Mouse (Mus musculus) thymus, adult 2 months (tissue): ENCODE results near the gene Selp. TPM values are rescaled to one million over a fixed set of nuclear protein-coding genes. Genes with fewer than 3 reads are reported as not detected.

Experiments used
- DNase-seq: peaks from one replicate; pipeline ENCODE4 v3.0.0; 2021
- H3K27ac ChIP-seq: fragments of 200-500 bp; 2 replicates; pipeline ENCODE4 v1.5.1; 2012; ENCODE audit warnings: low read length, control low read depth; ENCODE audit not compliant: control insufficient read depth, insufficient read depth
- H3K27me3 ChIP-seq: fragments of 200-500 bp; 2 replicates; pipeline ENCODE4 v1.6.1; 2012; ENCODE audit warnings: mild to moderate bottlenecking, low read length, moderate library complexity, mixed read lengths; ENCODE audit not compliant: control insufficient read depth, insufficient read depth
- H3K36me3 ChIP-seq: fragments of 200-500 bp; 2 replicates; pipeline ENCODE4 v1.6.1; 2012; ENCODE audit warnings: mild to moderate bottlenecking, low read length, moderate library complexity; ENCODE audit not compliant: control insufficient read depth, insufficient read depth
- H3K4me1 ChIP-seq: fragments of 200-500 bp; replicated peaks from 2 replicates; pipeline ENCODE4 v1.6.1; 2012; ENCODE audit warnings: low read length; ENCODE audit not compliant: control insufficient read depth, insufficient read depth
- H3K4me3 ChIP-seq: fragments of 200-500 bp; 2 replicates; pipeline ENCODE4 v1.5.1; 2012; ENCODE audit warnings: mild to moderate bottlenecking, low read length, control low read depth, moderate library complexity; ENCODE audit not compliant: control insufficient read depth, insufficient read depth
- CTCF ChIP-seq: fragments of 200-500 bp; IDR thresholded peaks from 2 replicates; pipeline ENCODE4 v1.5.1; 2012; ENCODE audit warnings: mild to moderate bottlenecking, control low read depth, low read length, moderate library complexity, borderline replicate concordance; ENCODE audit not compliant: control insufficient read depth, poor library complexity, insufficient read depth; ENCODE audit errors: extremely low read depth
- POLR2A ChIP-seq: fragments of 200-500 bp; IDR thresholded peaks from 2 replicates; pipeline ENCODE4 v1.6.1; 2012; ENCODE audit warnings: mild to moderate bottlenecking, low read length, control low read depth, moderate library complexity; ENCODE audit not compliant: control insufficient read depth, poor library complexity, insufficient read depth; ENCODE audit errors: extremely low read depth
- WGBS: fragments of 180-500 bp; shearing (Covaris S2); methylation state at CpG from one replicate; pipeline ENCODE4 v1.1.7; 2018; 5-methylcytosine and 5-hydroxymethylcytosine counted together
- polyA plus RNA-seq: library from polyadenylated mRNA; depleted of rRNA; stranded (reverse); fragments of >200 nt; gene quantifications from 2 replicates; pipeline ENCODE4 v1.2.3, GENCODE M21; 2012; rRNA removed

Gene Selp
- polyA plus RNA-seq, result 1.3 and 2.8 TPM in 2 replicates

DNA sequence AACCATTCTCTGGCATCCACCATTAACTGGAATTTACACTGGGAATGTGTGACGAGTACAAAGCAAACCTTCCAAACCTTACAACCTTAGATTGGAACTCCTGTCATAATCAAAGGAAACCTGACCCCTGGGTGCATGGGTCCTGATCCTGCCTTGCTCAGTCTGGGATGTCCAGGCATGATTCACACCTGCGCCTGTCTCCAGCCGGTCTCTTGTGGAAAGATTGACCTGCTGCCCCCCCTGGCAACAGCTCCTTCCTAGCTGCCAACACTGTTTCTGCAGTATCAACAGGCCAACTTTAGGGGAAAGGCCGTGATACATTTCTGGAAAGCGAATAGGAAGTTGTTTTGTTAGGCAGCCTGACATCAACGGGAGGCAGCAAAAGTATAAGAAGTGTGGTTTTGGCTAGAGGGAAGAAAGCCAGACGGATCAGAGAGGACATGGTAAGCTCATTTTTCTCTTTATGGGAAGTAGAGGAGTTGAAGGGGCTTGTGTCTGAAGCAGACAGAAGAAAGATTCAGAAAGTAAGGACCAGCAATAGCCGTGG, at the start of gene Selp:
Gene Selp (plus strand): TSS at position 318 of the 547 bp plus-strand sequence.
- peaks cover 4% of the 10 kb centered on the region for H3K4me1 ChIP-seq
- no peak for DNase-seq

DNA sequence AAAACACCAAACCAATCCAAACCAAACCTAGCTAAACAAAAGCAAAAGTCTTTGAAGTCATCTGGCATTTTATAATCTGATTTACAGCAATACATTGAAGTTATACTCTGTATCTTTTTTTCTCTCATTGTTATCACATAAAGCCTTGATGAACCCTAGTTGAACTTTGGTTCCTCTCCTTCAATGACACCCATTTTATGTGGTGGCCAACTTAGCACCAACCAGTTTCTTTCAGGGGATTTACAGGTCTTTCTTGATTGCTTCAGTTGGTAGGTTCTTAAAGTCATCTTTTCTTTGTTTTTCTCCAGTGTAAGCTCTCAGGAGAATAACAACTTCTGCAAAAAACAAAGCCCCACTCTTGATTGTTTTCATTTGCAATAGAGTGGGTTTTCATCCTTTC, 45.8 kb upstream of the Selp start:
- Histone ChIP-seq H3K27ac (no peak overlapping the region), H3K4me1 (peaks cover 31% of the 10 kb centered on the region), H3K4me3 (no peak overlapping the region), H3K36me3 (peaks cover 47% of the 10 kb centered on the region), H3K27me3 (no peaks in the 10 kb centered on the region)
- no peak for TF ChIP-seq POLR2A
- DNase-seq, result no peak

More for the DNA sequence above, at the start of gene Selp:
- TF ChIP-seq CTCF (no peak), POLR2A (no peak)
- Histone ChIP-seq H3K27ac (no peak within 1 kb of the TSS), H3K27me3 (no peaks in the 10 kb centered on the region), H3K36me3 (no peaks in the 10 kb centered on the region), H3K4me3 (no peak within 1 kb of the TSS)
- WGBS, result 58% methylated on average over 8 of the region's 8 CpGs

- Histone ChIP-seq H3K4me1 (peaks cover 31% of the 10 kb centered on the region), H3K27me3 (no peaks in the 10 kb centered on the region), H3K4me3 (no peak overlapping the region), H3K27ac (peak overlapping the region; percentile 48), H3K36me3 (peaks cover 44% of the 10 kb centered on the region)
- 93% methylated on average over 4 of the region's 4 CpGs for WGBS
- no peak for DNase-seq
- no peak for TF ChIP-seq POLR2A
- TF ChIP-seq CTCF, result no peak
Measured at GRCm38 (mm10) chr1:164070461-164070860, 44.6 kb upstream of the Selp start.

- Histone ChIP-seq H3K27ac (peak overlapping the region; percentile 84), H3K4me3 (no peak overlapping the region), H3K27me3 (no peaks in the 10 kb centered on the region), H3K4me1 (peaks cover 33% of the 10 kb centered on the region), H3K36me3 (peaks cover 39% of the 10 kb centered on the region)
- DNase-seq, result peak; percentile 72
- TF ChIP-seq CTCF, result no peak
- TF ChIP-seq POLR2A, result no peak
- 7% methylated on average over 7 of the region's 7 CpGs for WGBS
Measured at GRCm38 (mm10) chr1:164071111-164071510, 44.0 kb upstream of the Selp start.

GRCm38 (mm10) chr1:164072001-164072400, 43.1 kb upstream of the Selp start:
- H3K27ac ChIP-seq, result peak overlapping the region; percentile 98
- no peak overlapping the region for H3K4me3 ChIP-seq
- H3K4me1 ChIP-seq, result peaks cover 36% of the 10 kb centered on the region
- TF ChIP-seq CTCF, result no peak
- TF ChIP-seq POLR2A, result no peak
- DNase-seq, result no peak
- 3% methylated on average over 4 of the region's 4 CpGs for WGBS
- H3K27me3 ChIP-seq, result no peaks in the 10 kb centered on the region
- H3K36me3 ChIP-seq, result peaks cover 40% of the 10 kb centered on the region

GRCm38 (mm10) chr1:164073091-164073490, 42.0 kb upstream of the Selp start:
- Histone ChIP-seq H3K27me3 (no peaks in the 10 kb centered on the region), H3K4me1 (peaks cover 36% of the 10 kb centered on the region), H3K36me3 (peaks cover 33% of the 10 kb centered on the region), H3K27ac (peak overlapping the region; percentile 58; the same call in 1 of the 2 replicates), H3K4me3 (no peak overlapping the region)
- no peak for DNase-seq
- WGBS, result 13% methylated on average over 9 of the region's 9 CpGs
- TF ChIP-seq CTCF, result no peak
- TF ChIP-seq POLR2A, result no peak

- Histone ChIP-seq H3K4me3 (no peak overlapping the region), H3K27me3 (no peaks in the 10 kb centered on the region), H3K27ac (peak overlapping the region; percentile 47; the same call in 1 of the 2 replicates), H3K4me1 (peaks cover 36% of the 10 kb centered on the region), H3K36me3 (peaks cover 33% of the 10 kb centered on the region)
- DNase-seq, result no peak
- no peak for TF ChIP-seq POLR2A
- TF ChIP-seq CTCF, result no peak
- 3% methylated on average over 7 of the region's 7 CpGs for WGBS
Measured at GRCm38 (mm10) chr1:164073803-164074202, 41.3 kb upstream of the Selp start.
